Mouse (Mus musculus) CD4-positive, CD25-positive, alpha-beta regulatory T cell, adult 4 months (primary cell): Measurements from ENCODE around the gene Gm21891. TPM values are rescaled to one million over a fixed set of nuclear protein-coding genes. Genes with fewer than 3 reads are reported as not detected.
"Not testable (repeated sequence)": the region's sequence is repeated elsewhere in the genome, so short reads cannot be mapped to it uniquely, and the experiment has no call there.

Experiments used
- ATAC-seq: one replicate; pipeline ENCODE4 v1.8.0; 2017
- polyA plus RNA-seq, 2 experiments: library from polyadenylated mRNA; unstranded; fragments of 100-300 nt; shearing (Covaris generic); gene quantifications; one replicate each; pipeline ENCODE4 v1.2.1; 2017

Gene Gm21891
- not detected for polyA plus RNA-seq

- not testable (repeated sequence) for ATAC-seq
Measured at GRCm38 (mm10) chrY:13133392-13133791, at the start of gene Gm21891. TSS of gene Gm21891 (minus strand) at chrY:13133492.

GRCm38 (mm10) chrY:13161668-13162067, 28.4 kb upstream of the Gm21891 start, which contains the start of gene Gm21425:
TSS of gene Gm21425 (plus strand) at chrY:13161968.
- not testable (repeated sequence) for ATAC-seq

Other genes starting within 250 kb of the Gm21891 start
- gene Gm20807, start 90.6 kb downstream of the Gm21891 start, polyA plus RNA-seq: not detected
- gene Gm21425, start 28.5 kb upstream of the Gm21891 start, polyA plus RNA-seq: not detected
- gene Gm21828, start 90.4 kb upstream of the Gm21891 start, polyA plus RNA-seq: not detected
- gene Gm21440, start 118.9 kb upstream of the Gm21891 start, polyA plus RNA-seq: not detected
- not detected for gene Gm21454, start 119.0 kb upstream of the Gm21891 start, polyA plus RNA-seq
- gene Gm21725, start 215.6 kb upstream of the Gm21891 start, polyA plus RNA-seq: not detected